Mouse (Mus musculus) heart, adult 2 months (tissue): ENCODE measurements at regions not wholly inside any gene's neighbourhood (a gene's known extent, or its start where the extent isn't known, plus 50 kb on each side); places are given as distances from the start of the nearest gene placed in this dataset.

Source experiments
- CTCF ChIP-seq: fragments of 200-600 bp; IDR thresholded peaks from 2 replicates; pipeline ENCODE4 v1.8.1; 2022; ENCODE audit warnings: antibody characterized with exemption, mild to moderate bottlenecking, moderate library complexity
- EP300 ChIP-seq: fragments of 200-500 bp; IDR thresholded peaks from 2 replicates; pipeline ENCODE4 v1.6.1; 2011; ENCODE audit warnings: low read depth, low read length, control low read depth; ENCODE audit not compliant: insufficient read depth

GRCm38 (mm10) chr14:46016701-46017106, 358.8 kb upstream of the Ddhd1 start:
- TF ChIP-seq EP300 (no peak), CTCF (no peak)
